Comparison of ENCODE assay signal across 19 mouse cellular contexts in the genomic region with DNA sequence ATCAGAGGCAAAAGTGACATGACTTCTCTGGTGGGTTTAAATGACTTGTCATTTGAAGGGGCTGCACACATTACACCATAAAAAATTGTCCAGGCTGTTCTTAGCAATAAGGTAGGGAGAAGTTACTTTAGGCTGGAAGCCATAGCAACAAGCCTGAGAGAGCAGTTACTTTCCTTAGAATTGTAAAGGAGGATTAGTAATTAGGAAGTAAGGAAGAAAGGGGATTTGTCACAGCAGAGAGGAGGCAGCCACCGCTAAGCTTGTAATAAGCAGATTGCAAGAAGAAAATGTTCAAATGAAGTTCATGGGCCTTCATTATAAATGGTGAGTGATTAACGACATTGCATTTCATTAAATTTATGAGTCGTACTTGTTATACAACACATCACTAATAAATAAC.
DNase-seq lines count a peak whose midpoint lies in the region; ATAC-seq and TF ChIP-seq lines count a peak whose summit lies in the region.
"Had no signal": no experiment of that assay in that cellular context is flagged by ENCODE, and none has a peak within 500 bp of the region (broad histone marks: within the 10 kb centered on the region; RNA-seq: fewer than 3 reads in every experiment).

No protein-coding gene starts in this region.

- H3K4me2 ChIP-seq in hindbrain, postnatal 0 days (ENCODE audit: low read depth, low read length), result no peak overlapping the region
- no peak overlapping the region for H3K4me2 ChIP-seq in hindbrain, embryonic 14.5 days (replicated peaks)
- H3K4me2 ChIP-seq in midbrain, embryonic 12.5 days (replicated peaks), result no peak overlapping the region; the same call in 1 of the 2 replicates
- H3K4me2 ChIP-seq in midbrain, embryonic 15.5 days, result no peak overlapping the region
- H3K4me2 ChIP-seq: embryonic facial prominence, embryonic 13.5 days; hindbrain, embryonic 13.5 days had no signal

- H3K4me1 ChIP-seq in hindbrain, postnatal 0 days (ENCODE audit: insufficient read depth, low read length), result no peaks in the 10 kb centered on the region
- H3K4me1 ChIP-seq in hindbrain, embryonic 14.5 days (replicated peaks; ENCODE audit: control insufficient read depth, insufficient read depth, low read length), result no peaks in the 10 kb centered on the region
- peaks cover 7% of the 10 kb centered on the region; the same call in 1 of the 2 replicates for H3K4me1 ChIP-seq in midbrain, embryonic 12.5 days
- H3K4me1 ChIP-seq in midbrain, embryonic 15.5 days, result peaks cover 5% of the 10 kb centered on the region
- H3K4me1 ChIP-seq: embryonic facial prominence, embryonic 13.5 days; heart, embryonic 10.5 days; hindbrain, embryonic 13.5 days had no signal

- TF ChIP-seq CTCF in hindbrain, postnatal 0 days (IDR thresholded peaks at IDR 0.05; ENCODE audit: low read depth), result no peak

- 42% methylated on average over 3 of the region's 3 CpGs for WGBS in hindbrain, postnatal 0 days
- 40% methylated on average over 3 of the region's 3 CpGs for WGBS in hindbrain, embryonic 14.5 days
- WGBS in midbrain, embryonic 12.5 days, result 18% methylated on average over 3 of the region's 3 CpGs
- 18% methylated on average over 3 of the region's 3 CpGs for WGBS in midbrain, embryonic 15.5 days

- ATAC-seq in hindbrain, postnatal 0 days, result no peak
- no peak for ATAC-seq in hindbrain, embryonic 14.5 days (ENCODE audit: low FRiP score)
- peak; percentile 79 for ATAC-seq in midbrain, embryonic 12.5 days (ENCODE audit: low FRiP score, low read depth)
- ATAC-seq in midbrain, embryonic 15.5 days (replicated peaks), result peak; percentile 27; the same call in 1 of the 2 replicates

- H3K4me3 ChIP-seq in hindbrain, postnatal 0 days (ENCODE audit: low read length), result no peak overlapping the region
- no peak overlapping the region for H3K4me3 ChIP-seq in hindbrain, embryonic 14.5 days (replicated peaks; ENCODE audit: low read length)
- H3K4me3 ChIP-seq in midbrain, embryonic 12.5 days, result no peak overlapping the region
- H3K4me3 ChIP-seq in midbrain, embryonic 15.5 days, result no peak overlapping the region
- H3K4me3 ChIP-seq: embryonic facial prominence, embryonic 13.5 days; gastrocnemius, adult 2 months; heart, embryonic 10.5 days; hindbrain, embryonic 13.5 days had no signal

- peak; percentile 4 for DNase-seq in hindbrain, postnatal 0 days (ENCODE audit: low spot score)
- DNase-seq in hindbrain, embryonic 14.5 days (ENCODE audit: low spot score), result no peak
- DNase-seq in adrenal gland, postnatal 25 days, result no peak
- DNase-seq in layer of hippocampus, adult 9-11 months, result no peak
- no peak for DNase-seq in gastrocnemius, postnatal 36 days
- DNase-seq: adrenal gland, adult 2 months; adrenal gland, postnatal 36 days; cerebellum, adult 11-12 months; cerebellum, adult 9-10 months; cerebellum, postnatal 25 days; gastrocnemius, adult 2 months; gastrocnemius, postnatal 25 days; heart, adult 11 months; heart, postnatal 14 days had no signal

- no peaks in the 10 kb centered on the region for H3K27me3 ChIP-seq in hindbrain, postnatal 0 days (ENCODE audit: insufficient read depth, low read length)
- H3K27me3 ChIP-seq in hindbrain, embryonic 14.5 days (ENCODE audit: control insufficient read depth, insufficient read depth, low read length), result no peaks in the 10 kb centered on the region
- peaks cover 29% of the 10 kb centered on the region for H3K27me3 ChIP-seq in midbrain, embryonic 12.5 days
- no peaks in the 10 kb centered on the region for H3K27me3 ChIP-seq in midbrain, embryonic 15.5 days (replicated peaks)
- H3K27me3 ChIP-seq: embryonic facial prominence, embryonic 13.5 days; hindbrain, embryonic 13.5 days had no signal

- intact Hi-C loops in gastrocnemius, postnatal 36 days (cut with DNase I), result no loop called here

- no peaks in the 10 kb centered on the region for H3K36me3 ChIP-seq in hindbrain, postnatal 0 days (ENCODE audit: insufficient read depth, low read length)
- no peaks in the 10 kb centered on the region for H3K36me3 ChIP-seq in hindbrain, embryonic 14.5 days (replicated peaks; ENCODE audit: control insufficient read depth, insufficient read depth)
- H3K36me3 ChIP-seq in midbrain, embryonic 12.5 days, result no peaks in the 10 kb centered on the region
- H3K36me3 ChIP-seq in midbrain, embryonic 15.5 days (replicated peaks), result no peaks in the 10 kb centered on the region
- H3K36me3 ChIP-seq: embryonic facial prominence, embryonic 13.5 days; heart, embryonic 10.5 days; hindbrain, embryonic 13.5 days had no signal

- H3K27ac ChIP-seq in hindbrain, postnatal 0 days, result no peak overlapping the region
- no peak overlapping the region for H3K27ac ChIP-seq in hindbrain, embryonic 14.5 days
- no peak overlapping the region for H3K27ac ChIP-seq in midbrain, embryonic 12.5 days (replicated peaks)
- H3K27ac ChIP-seq in midbrain, embryonic 15.5 days, result no peak overlapping the region
- H3K27ac ChIP-seq: embryonic facial prominence, embryonic 13.5 days; gastrocnemius, adult 2 months; heart, embryonic 10.5 days had no signal

- H3K9me3 ChIP-seq in hindbrain, postnatal 0 days (ENCODE audit: low read length), result no peaks in the 10 kb centered on the region
- H3K9me3 ChIP-seq in hindbrain, embryonic 14.5 days (ENCODE audit: control insufficient read depth, low read length), result no peaks in the 10 kb centered on the region
- no peaks in the 10 kb centered on the region for H3K9me3 ChIP-seq in midbrain, embryonic 12.5 days
- no peaks in the 10 kb centered on the region for H3K9me3 ChIP-seq in midbrain, embryonic 15.5 days
- H3K9me3 ChIP-seq: embryonic facial prominence, embryonic 13.5 days; heart, embryonic 10.5 days; hindbrain, embryonic 13.5 days had no signal

- no peak overlapping the region for H3K9ac ChIP-seq in hindbrain, postnatal 0 days (replicated peaks; ENCODE audit: low read length)
- H3K9ac ChIP-seq in hindbrain, embryonic 14.5 days, result no peak overlapping the region
- H3K9ac ChIP-seq in midbrain, embryonic 12.5 days (replicated peaks), result no peak overlapping the region
- H3K9ac ChIP-seq in midbrain, embryonic 15.5 days, result no peak overlapping the region
- H3K9ac ChIP-seq: embryonic facial prominence, embryonic 13.5 days; hindbrain, embryonic 13.5 days had no signal

Comparison
In these comparisons a context has a peak if more than half of its experiments do, and no peak if none do; other contexts are left out.
1. ATAC-seq: peak in midbrain, embryonic 12.5 days (single experiment) and midbrain, embryonic 15.5 days (single experiment); none in hindbrain, postnatal 0 days (single experiment) and hindbrain, embryonic 14.5 days (single experiment).